Mouse (Mus musculus): Measurements from ENCODE around the gene Ctcf. TPM values are rescaled to one million over a fixed set of nuclear protein-coding genes. Genes with fewer than 3 reads are reported as not detected.
"Not testable (repeated sequence)": the region's sequence is repeated elsewhere in the genome, so short reads cannot be mapped to it uniquely, and the experiment has no call there.

The Ctcf gene
- polyA plus RNA-seq, 1 experiment = 123 TPM

DNA sequence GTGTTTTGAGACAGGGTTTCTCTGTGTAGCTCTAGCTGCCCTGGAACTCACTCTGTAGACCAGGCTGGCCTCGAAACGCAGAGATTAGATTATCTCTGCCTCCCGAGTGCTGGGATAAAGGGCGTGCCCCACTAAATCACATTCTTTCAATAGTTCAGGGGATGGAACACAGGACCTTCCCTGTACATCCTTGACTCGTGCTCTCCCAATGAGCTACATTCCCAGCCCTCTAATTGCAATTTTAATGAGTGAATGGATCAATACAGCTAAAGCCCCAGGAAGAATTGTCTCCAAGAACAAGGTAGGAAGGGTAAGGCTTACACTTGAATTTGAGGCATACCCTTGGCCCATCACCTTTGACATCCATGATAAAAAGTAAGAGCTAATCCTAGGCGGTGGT is 37.6 kb upstream of the Ctcf start:
- TF ChIP-seq EP300 (IDR thresholded peaks at IDR 0.05; ENCODE audit: insufficient read depth, low read depth, low read length) (no peak), POLR2A (IDR thresholded peaks at IDR 0.05; ENCODE audit: insufficient read depth, low read length) (no peak), CTCF (IDR thresholded peaks at IDR 0.05; ENCODE audit: low read depth, low read length) (no peak)
- no peaks in the 10 kb centered on the region for H3K4me1 ChIP-seq (ENCODE audit: control insufficient read depth, insufficient read depth, low read length)
- no peaks in the 10 kb centered on the region for H3K27me3 ChIP-seq (ENCODE audit: control insufficient read depth, insufficient read depth, low read length, poor library complexity, severe bottlenecking)
- H3K9ac ChIP-seq (ENCODE audit: low read depth, poor library complexity, severe bottlenecking) = no peak overlapping the region
- no peak overlapping the region for H3K27ac ChIP-seq (ENCODE audit: insufficient read depth, low read length)
- no peaks in the 10 kb centered on the region for H3K9me3 ChIP-seq (replicated peaks; ENCODE audit: control insufficient read depth, insufficient read depth, low read length, poor library complexity, severe bottlenecking)
- H3K36me3 ChIP-seq (ENCODE audit: control insufficient read depth, insufficient read depth, low read length, poor library complexity, severe bottlenecking) = no peaks in the 10 kb centered on the region
- H3K4me3 ChIP-seq (ENCODE audit: low read depth, low read length) = no peak overlapping the region

DNA sequence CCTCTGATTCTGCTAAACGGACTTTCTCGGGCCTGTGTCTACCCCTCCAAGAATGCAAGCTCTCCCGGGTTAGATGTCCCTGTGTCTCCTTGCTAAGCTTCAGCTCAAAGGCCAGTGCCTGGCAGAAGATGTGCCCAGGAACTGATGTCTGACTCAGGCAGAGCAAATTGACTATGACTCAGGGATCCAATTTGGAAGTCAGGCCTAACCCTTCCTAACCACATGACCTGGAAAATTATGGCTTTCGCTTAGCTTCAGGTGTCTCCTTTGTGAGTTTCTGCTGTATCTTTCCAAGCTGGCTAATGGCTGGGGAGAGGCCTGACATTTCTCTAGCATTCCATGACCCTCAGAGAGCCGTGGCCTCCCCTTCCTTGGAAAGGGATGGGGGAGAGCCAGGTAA is 35.1 kb upstream of the Ctcf start:
- H3K27ac ChIP-seq (ENCODE audit: insufficient read depth, low read length) = no peak overlapping the region
- no peaks in the 10 kb centered on the region for H3K4me1 ChIP-seq (ENCODE audit: control insufficient read depth, insufficient read depth, low read length)
- H3K36me3 ChIP-seq (ENCODE audit: control insufficient read depth, insufficient read depth, low read length, poor library complexity, severe bottlenecking) = no peaks in the 10 kb centered on the region
- H3K9ac ChIP-seq (ENCODE audit: low read depth, poor library complexity, severe bottlenecking) = no peak overlapping the region
- no peaks in the 10 kb centered on the region for H3K9me3 ChIP-seq (replicated peaks; ENCODE audit: control insufficient read depth, insufficient read depth, low read length, poor library complexity, severe bottlenecking)
- H3K27me3 ChIP-seq (ENCODE audit: control insufficient read depth, insufficient read depth, low read length, poor library complexity, severe bottlenecking) = no peaks in the 10 kb centered on the region
- TF ChIP-seq EP300 (IDR thresholded peaks at IDR 0.05; ENCODE audit: insufficient read depth, low read depth, low read length) (no peak), POLR2A (IDR thresholded peaks at IDR 0.05; ENCODE audit: insufficient read depth, low read length) (no peak), CTCF (IDR thresholded peaks at IDR 0.05; ENCODE audit: low read depth, low read length) (no peak)
- no peak overlapping the region for H3K4me3 ChIP-seq (ENCODE audit: low read depth, low read length)

DNA sequence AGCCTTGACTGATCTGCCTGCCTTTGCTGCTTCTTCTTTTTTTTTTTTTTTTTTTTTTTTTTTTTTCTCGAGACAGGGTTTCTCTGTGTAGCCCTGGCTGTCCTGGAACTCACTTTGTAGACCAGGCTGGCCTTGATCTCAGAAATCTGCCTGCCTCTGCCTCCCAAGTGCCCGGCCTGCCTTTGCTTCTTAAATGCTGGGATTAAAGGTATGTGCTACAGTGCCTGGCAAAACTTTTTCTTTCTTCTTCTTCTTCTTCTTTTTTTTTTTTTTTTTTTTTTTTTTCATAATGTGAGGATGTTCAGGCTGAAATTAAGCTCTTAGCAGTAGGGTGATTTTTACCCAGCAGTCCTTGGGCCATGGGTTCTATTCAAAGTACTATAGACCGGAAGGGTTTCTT is 33.8 kb upstream of the Ctcf start:
- not testable (repeated sequence) for H3K4me3 ChIP-seq (ENCODE audit: low read depth, low read length); H3K27ac ChIP-seq (ENCODE audit: insufficient read depth, low read length); H3K9me3 ChIP-seq (replicated peaks; ENCODE audit: control insufficient read depth, insufficient read depth, low read length, poor library complexity, severe bottlenecking); H3K9ac ChIP-seq (ENCODE audit: low read depth, poor library complexity, severe bottlenecking); H3K27me3 ChIP-seq (ENCODE audit: control insufficient read depth, insufficient read depth, low read length, poor library complexity, severe bottlenecking); H3K36me3 ChIP-seq (ENCODE audit: control insufficient read depth, insufficient read depth, low read length, poor library complexity, severe bottlenecking); H3K4me1 ChIP-seq (ENCODE audit: control insufficient read depth, insufficient read depth, low read length)

- TF ChIP-seq POLR2A (IDR thresholded peaks at IDR 0.05; ENCODE audit: insufficient read depth, low read length) (peak; percentile 48), EP300 (IDR thresholded peaks at IDR 0.05; ENCODE audit: insufficient read depth, low read depth, low read length) (no peak), CTCF (IDR thresholded peaks at IDR 0.05; ENCODE audit: low read depth, low read length) (peak; percentile 50)
These were observed 31.5 kb upstream of the Ctcf start, which contains the start of gene Ripor1 for GRCm38 (mm10) chr8:105604804-105605381. Gene Ripor1, plus strand, starts transcription at chr8:105605255.

GRCm38 (mm10) chr8:105605491-105606188 is 30.7 kb upstream of the Ctcf start:
- Histone ChIP-seq H3K9me3 (replicated peaks; ENCODE audit: control insufficient read depth, insufficient read depth, low read length, poor library complexity, severe bottlenecking) (no peaks in the 10 kb centered on the region), H3K36me3 (ENCODE audit: control insufficient read depth, insufficient read depth, low read length, poor library complexity, severe bottlenecking) (no peaks in the 10 kb centered on the region), H3K4me1 (ENCODE audit: control insufficient read depth, insufficient read depth, low read length) (peaks cover 4% of the 10 kb centered on the region), H3K4me3 (ENCODE audit: low read depth, low read length) (peak overlapping the region; percentile 91), H3K9ac (ENCODE audit: low read depth, poor library complexity, severe bottlenecking) (peak overlapping the region; percentile 87), H3K27me3 (ENCODE audit: control insufficient read depth, insufficient read depth, low read length, poor library complexity, severe bottlenecking) (no peaks in the 10 kb centered on the region), H3K27ac (ENCODE audit: insufficient read depth, low read length) (no peak overlapping the region)
- TF ChIP-seq CTCF (IDR thresholded peaks at IDR 0.05; ENCODE audit: low read depth, low read length) (no peak), EP300 (IDR thresholded peaks at IDR 0.05; ENCODE audit: insufficient read depth, low read depth, low read length) (no peak), POLR2A (IDR thresholded peaks at IDR 0.05; ENCODE audit: insufficient read depth, low read length) (no peak)

More at GRCm38 (mm10) chr8:105604804-105605381, 31.5 kb upstream of the Ctcf start, which contains the start of gene Ripor1:
- Histone ChIP-seq H3K4me1 (ENCODE audit: control insufficient read depth, insufficient read depth, low read length) (peaks cover 4% of the 10 kb centered on the region), H3K36me3 (ENCODE audit: control insufficient read depth, insufficient read depth, low read length, poor library complexity, severe bottlenecking) (no peaks in the 10 kb centered on the region), H3K27ac (ENCODE audit: insufficient read depth, low read length) (no peak within 1 kb of the TSS), H3K9ac (ENCODE audit: low read depth, poor library complexity, severe bottlenecking) (peak within 1 kb of the TSS; percentile 87), H3K9me3 (replicated peaks; ENCODE audit: control insufficient read depth, insufficient read depth, low read length, poor library complexity, severe bottlenecking) (no peaks in the 10 kb centered on the region), H3K4me3 (ENCODE audit: low read depth, low read length) (peak within 1 kb of the TSS; percentile 91), H3K27me3 (ENCODE audit: control insufficient read depth, insufficient read depth, low read length, poor library complexity, severe bottlenecking) (no peaks in the 10 kb centered on the region)
